Mouse (Mus musculus) heart, postnatal 0 days (tissue): ENCODE measurements around the gene Mapk1ip1l.

Experiments used
- CTCF ChIP-seq: IDR thresholded peaks from 2 replicates; pipeline ENCODE4 v1.5.1; 2016; ENCODE audit warnings: antibody characterized with exemption, control low read depth, low read depth
- EP300 ChIP-seq: IDR thresholded peaks from 2 replicates; pipeline ENCODE4 v1.6.1; 2016; ENCODE audit warnings: antibody characterized with exemption, low read depth

DNA sequence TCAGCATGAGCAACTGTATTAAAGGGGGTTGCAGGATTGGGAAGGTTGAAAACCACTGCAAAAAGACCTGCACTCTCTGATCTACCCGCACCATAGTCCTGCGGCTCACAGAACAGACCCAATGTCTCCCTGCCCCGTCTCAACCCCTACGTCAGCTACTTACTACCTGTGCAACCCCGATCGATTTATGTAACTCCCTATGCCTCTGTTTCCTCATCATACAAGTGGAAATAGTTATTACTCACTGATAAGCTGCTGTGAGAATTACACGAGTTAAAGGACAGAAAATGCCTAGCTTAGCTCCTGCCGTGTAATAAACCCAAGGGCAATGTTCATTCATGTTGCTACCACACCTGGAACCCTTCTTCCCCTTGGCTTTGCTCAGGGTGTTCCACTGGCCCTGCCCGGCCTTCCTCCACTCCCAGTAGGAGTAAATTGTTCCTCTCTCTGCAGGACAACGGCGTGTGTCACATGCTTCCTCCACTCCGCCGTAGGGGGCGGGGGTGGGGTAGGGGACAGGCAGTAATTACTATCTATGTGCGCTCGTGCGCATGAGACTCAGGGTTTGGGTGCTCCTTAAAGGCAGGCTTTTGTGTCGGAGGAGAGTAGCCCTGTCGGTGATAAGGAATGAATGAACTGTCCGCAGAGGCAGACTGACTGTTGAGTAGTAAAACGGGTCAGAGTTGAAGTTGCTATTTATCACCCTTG lies 66.8 kb downstream of the Mapk1ip1l start:
- TF ChIP-seq CTCF = no peak
- TF ChIP-seq EP300 = no peak
